Mouse (Mus musculus) embryonic facial prominence, embryonic 10.5 days (tissue): ENCODE measurements around the gene Snx4. TPM values are rescaled to one million over a fixed set of nuclear protein-coding genes. Genes with fewer than 3 reads are reported as not detected.

Experiments used
- DNase-seq: peaks from one replicate; pipeline ENCODE4 v3.0.0-alpha.2; 2017; ENCODE audit warnings: low spot score
- H3K27ac ChIP-seq: fragments of 300-500 bp; sonication (generic); replicated peaks from 2 replicates; pipeline ENCODE4 v1.5.1; 2016; ENCODE audit warnings: mild to moderate bottlenecking
- H3K27me3 ChIP-seq: fragments of 300-500 bp; sonication (generic); replicated peaks from 2 replicates; pipeline ENCODE4 v1.6.1; 2016; ENCODE audit warnings: low read depth, mild to moderate bottlenecking; ENCODE audit not compliant: poor library complexity, severe bottlenecking
- H3K36me3 ChIP-seq: fragments of 300-500 bp; sonication (generic); replicated peaks from 2 replicates; pipeline ENCODE4 v1.6.1; 2016; ENCODE audit warnings: mild to moderate bottlenecking, moderate library complexity
- H3K4me1 ChIP-seq: fragments of 300-500 bp; sonication (generic); 2 replicates; pipeline ENCODE4 v1.6.1; 2016
- H3K4me3 ChIP-seq: fragments of 300-500 bp; sonication (generic); 2 replicates; pipeline ENCODE4 v1.5.1; 2016; ENCODE audit warnings: mild to moderate bottlenecking, moderate library complexity
- H3K9me3 ChIP-seq: fragments of 300-500 bp; sonication (generic); 2 replicates; pipeline ENCODE4 v1.6.1; 2016; ENCODE audit warnings: mild to moderate bottlenecking
- WGBS: fragments of 180-500 bp; shearing (Covaris S2); methylation state at CpG from one replicate; pipeline ENCODE4 v1.1.7; 2016; 5-methylcytosine and 5-hydroxymethylcytosine counted together
- polyA plus RNA-seq: library from polyadenylated mRNA; unstranded; fragments of >200 nt; fragmentation: Nextera tagmentation; extraction: Ambion mirVana; gene quantifications from 2 replicates; pipeline ENCODE4 v1.2.1, GENCODE M21; 2016

Snx4 gene
- polyA plus RNA-seq, 1 experiment from 2014 or later = 64.9 TPM

- Histone ChIP-seq H3K9me3 (peaks cover 11% of the 10 kb centered on the region), H3K36me3 (peaks cover 99% of the 10 kb centered on the region), H3K4me1 (no peaks in the 10 kb centered on the region), H3K4me3 (no peak overlapping the region), H3K27me3 (no peaks in the 10 kb centered on the region), H3K27ac (no peak overlapping the region)
- no peak for DNase-seq
- WGBS = 91% methylated on average over 7 of the region's 7 CpGs
These were observed 38.7 kb downstream of the Snx4 start for GRCm38 (mm10) chr16:33289981-33290380.

DNA sequence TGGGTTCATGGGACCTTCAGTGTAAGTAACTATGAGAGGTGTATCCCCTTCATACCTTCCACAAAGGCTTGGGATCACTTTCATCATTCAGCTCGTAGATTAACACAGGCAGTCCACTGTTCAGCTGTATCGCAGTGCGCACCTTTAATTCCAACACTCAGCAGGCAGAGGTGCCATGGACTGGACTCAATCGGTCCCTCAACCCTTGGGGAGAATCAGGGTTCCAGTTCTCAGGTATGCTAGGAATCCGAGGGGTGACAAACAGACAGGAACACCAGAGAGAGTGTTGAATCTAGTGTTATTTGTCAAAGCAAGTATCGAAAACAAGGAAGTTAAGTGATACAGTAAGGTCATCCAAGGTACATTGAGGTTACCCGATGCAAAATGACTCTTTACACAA is 41.0 kb downstream of the Snx4 start:
- 96% methylated on average over 7 of the region's 7 CpGs for WGBS
- H3K4me1 ChIP-seq = no peaks in the 10 kb centered on the region
- H3K36me3 ChIP-seq = peaks cover 100% of the 10 kb centered on the region
- no peak overlapping the region for H3K4me3 ChIP-seq
- no peak for DNase-seq
- no peaks in the 10 kb centered on the region for H3K27me3 ChIP-seq
- peaks cover 11% of the 10 kb centered on the region for H3K9me3 ChIP-seq
- H3K27ac ChIP-seq = no peak overlapping the region

DNA sequence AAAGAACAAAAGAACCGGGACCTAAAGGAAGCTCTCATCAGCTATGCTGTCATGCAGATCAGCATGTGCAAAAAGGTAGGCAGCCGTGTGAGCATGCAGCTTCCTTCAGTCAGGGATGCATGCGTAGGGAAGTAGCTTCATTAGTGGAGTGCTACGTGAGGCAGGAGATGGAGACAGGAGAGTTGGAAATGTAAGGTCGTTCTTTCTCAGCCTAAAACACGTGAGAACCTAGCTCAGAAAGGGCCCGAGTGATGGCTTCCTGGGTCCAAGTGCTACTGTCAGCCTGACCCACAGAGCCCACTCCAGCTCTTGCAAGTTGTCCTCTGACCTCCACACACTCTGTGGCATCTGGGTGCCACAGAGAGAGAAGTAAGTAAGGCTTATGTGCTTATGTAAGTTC is 43.4 kb downstream of the Snx4 start:
- WGBS = 94% methylated on average over 7 of the region's 7 CpGs
- H3K27ac ChIP-seq = no peak overlapping the region

DNA sequence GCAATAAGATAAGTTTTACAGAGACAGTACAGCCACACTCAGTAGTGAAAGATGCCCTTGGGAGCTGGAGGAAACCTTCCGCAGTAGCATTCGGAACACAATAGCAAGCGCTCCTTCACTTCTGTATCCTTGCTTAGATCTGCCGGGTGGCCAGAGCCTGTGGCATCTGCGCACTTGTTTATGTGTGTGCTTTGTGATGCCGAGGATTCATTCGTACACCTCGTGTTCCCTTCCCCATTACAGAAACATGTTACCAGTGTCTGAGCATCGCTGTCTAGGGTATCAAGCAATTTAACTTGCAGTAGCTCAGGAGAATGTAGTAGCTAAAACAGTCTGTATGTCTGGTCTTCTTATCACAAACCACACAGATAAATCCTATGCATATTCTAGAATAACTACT is 44.1 kb downstream of the Snx4 start:
- no peak for DNase-seq
- no peaks in the 10 kb centered on the region for H3K27me3 ChIP-seq
- H3K36me3 ChIP-seq = peaks cover 97% of the 10 kb centered on the region
- no peak overlapping the region for H3K27ac ChIP-seq
- WGBS = 96% methylated on average over 9 of the region's 9 CpGs
- H3K4me3 ChIP-seq = no peak overlapping the region
- no peaks in the 10 kb centered on the region for H3K4me1 ChIP-seq
- peaks cover 11% of the 10 kb centered on the region for H3K9me3 ChIP-seq

More for the DNA sequence above, 43.4 kb downstream of the Snx4 start:
- no peak overlapping the region for H3K4me3 ChIP-seq
- peaks cover 11% of the 10 kb centered on the region for H3K9me3 ChIP-seq
- H3K36me3 ChIP-seq = peaks cover 97% of the 10 kb centered on the region
- no peak for DNase-seq
- no peaks in the 10 kb centered on the region for H3K27me3 ChIP-seq
- no peaks in the 10 kb centered on the region for H3K4me1 ChIP-seq

DNA sequence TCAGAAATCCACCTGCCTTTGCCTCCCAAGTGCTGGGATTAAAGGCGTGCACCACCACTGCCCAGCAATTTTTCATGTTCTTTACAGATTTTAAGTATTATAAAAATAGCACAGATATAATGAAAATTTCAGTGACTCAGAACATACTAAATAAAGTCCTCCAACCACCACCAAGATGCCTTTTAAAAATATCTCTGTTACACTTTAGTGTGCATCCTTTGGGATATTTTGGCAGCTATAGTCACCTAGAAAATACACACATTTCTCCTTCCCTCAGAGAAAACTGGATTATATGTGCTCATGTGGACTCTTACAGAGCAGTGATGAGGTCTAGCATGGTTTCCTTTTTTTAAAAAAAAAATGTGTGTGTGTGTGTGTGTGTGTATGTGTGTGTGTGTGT is 46.3 kb downstream of the Snx4 start:
- no peak for DNase-seq
- Histone ChIP-seq H3K4me3 (no peak overlapping the region), H3K27me3 (no peaks in the 10 kb centered on the region), H3K27ac (no peak overlapping the region), H3K4me1 (no peaks in the 10 kb centered on the region), H3K9me3 (peaks cover 4% of the 10 kb centered on the region; the same call in 1 of the 2 replicates), H3K36me3 (peaks cover 90% of the 10 kb centered on the region)
- 98% methylated on average over 1 of the region's 1 CpGs for WGBS

GRCm38 (mm10) chr16:33306633-33307070 is 55.4 kb downstream of the Snx4 start:
- 18% methylated on average over 4 of the region's 4 CpGs for WGBS
- Histone ChIP-seq H3K4me1 (peaks cover 10% of the 10 kb centered on the region), H3K36me3 (peaks cover 12% of the 10 kb centered on the region), H3K27ac (no peak overlapping the region), H3K27me3 (no peaks in the 10 kb centered on the region), H3K4me3 (no peak overlapping the region), H3K9me3 (no peaks in the 10 kb centered on the region)
- DNase-seq = peak; percentile 81

- Histone ChIP-seq H3K9me3 (peaks cover 2% of the 10 kb centered on the region; the same call in 1 of the 2 replicates), H3K27ac (0 out of 2 replicates have a peak overlapping the region, but pooled peaks have one; percentile 14), H3K4me3 (no peak overlapping the region), H3K4me1 (peaks cover 10% of the 10 kb centered on the region), H3K36me3 (peaks cover 10% of the 10 kb centered on the region), H3K27me3 (no peaks in the 10 kb centered on the region)
- no peak for DNase-seq
- 88% methylated on average over 7 of the region's 7 CpGs for WGBS
These were observed 56.5 kb downstream of the Snx4 start for GRCm38 (mm10) chr16:33307761-33308160.

DNA sequence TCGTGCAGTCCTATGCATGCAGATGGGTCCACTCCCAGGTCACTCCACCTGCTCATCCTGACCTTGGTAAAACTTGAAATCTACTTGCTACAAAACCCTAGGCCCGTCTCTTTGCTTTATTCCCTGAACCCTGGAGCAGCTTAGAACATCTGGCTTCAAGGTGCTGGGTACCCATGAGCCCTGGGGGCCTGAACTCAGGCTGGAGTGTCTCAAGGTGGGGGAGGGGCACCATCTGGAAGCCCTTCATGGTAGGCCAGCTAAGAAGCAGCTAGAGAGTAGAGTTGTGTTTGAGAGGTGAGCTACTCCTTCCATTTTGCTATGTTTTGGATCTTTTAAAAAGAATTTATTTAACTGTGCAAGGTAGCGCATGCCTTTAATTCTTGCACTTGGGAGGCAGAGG is 57.8 kb downstream of the Snx4 start:
- Histone ChIP-seq H3K4me1 (peaks cover 10% of the 10 kb centered on the region), H3K36me3 (peaks cover 10% of the 10 kb centered on the region), H3K27ac (no peak overlapping the region), H3K4me3 (no peak overlapping the region), H3K9me3 (peaks cover 4% of the 10 kb centered on the region; the same call in 1 of the 2 replicates), H3K27me3 (no peaks in the 10 kb centered on the region)
- WGBS = 67% methylated on average over 3 of the region's 3 CpGs
- peak; percentile 57 for DNase-seq

DNA sequence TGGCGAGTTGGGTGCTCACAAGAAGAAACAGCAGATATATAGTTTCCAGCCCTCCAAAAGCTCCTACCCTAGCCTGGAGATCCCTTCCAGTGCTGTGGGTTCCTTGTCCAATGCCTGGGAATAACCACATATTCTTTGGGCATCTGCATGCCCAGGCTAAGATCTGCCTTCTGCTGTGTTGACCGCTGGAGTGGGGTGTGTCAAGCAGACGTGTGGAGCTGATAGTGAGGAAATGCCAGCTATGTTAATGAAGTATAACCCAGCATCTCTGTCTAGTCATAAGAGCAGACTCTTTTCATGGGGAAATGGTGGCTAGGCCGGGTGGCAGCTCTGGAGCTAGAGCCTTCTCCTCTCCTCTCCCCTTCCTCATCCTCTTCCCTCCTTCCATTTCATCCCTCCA is 64.4 kb downstream of the Snx4 start:
- 91% methylated on average over 4 of the region's 4 CpGs for WGBS
- Histone ChIP-seq H3K4me3 (no peak overlapping the region), H3K9me3 (peaks cover 4% of the 10 kb centered on the region; the same call in 1 of the 2 replicates), H3K4me1 (no peaks in the 10 kb centered on the region; the same call in 1 of the 2 replicates), H3K36me3 (no peaks in the 10 kb centered on the region), H3K27ac (no peak overlapping the region), H3K27me3 (no peaks in the 10 kb centered on the region)
- no peak for DNase-seq

- no peaks in the 10 kb centered on the region for H3K27me3 ChIP-seq
- H3K4me1 ChIP-seq = no peaks in the 10 kb centered on the region; the same call in 1 of the 2 replicates
- WGBS = 69% methylated on average over 3 of the region's 3 CpGs
- DNase-seq = no peak
- peaks cover 3% of the 10 kb centered on the region; the same call in 1 of the 2 replicates for H3K9me3 ChIP-seq
- no peak overlapping the region for H3K27ac ChIP-seq
- no peaks in the 10 kb centered on the region for H3K36me3 ChIP-seq
- no peak overlapping the region for H3K4me3 ChIP-seq
These were observed 66.4 kb downstream of the Snx4 start for GRCm38 (mm10) chr16:33317646-33318045.

GRCm38 (mm10) chr16:33318059-33318458 is 66.8 kb downstream of the Snx4 start:
- Histone ChIP-seq H3K27ac (no peak overlapping the region), H3K27me3 (no peaks in the 10 kb centered on the region), H3K4me3 (no peak overlapping the region), H3K4me1 (no peaks in the 10 kb centered on the region; the same call in 1 of the 2 replicates), H3K9me3 (no peaks in the 10 kb centered on the region), H3K36me3 (no peaks in the 10 kb centered on the region)
- DNase-seq = no peak
- WGBS = 90% methylated on average over 7 of the region's 7 CpGs

DNA sequence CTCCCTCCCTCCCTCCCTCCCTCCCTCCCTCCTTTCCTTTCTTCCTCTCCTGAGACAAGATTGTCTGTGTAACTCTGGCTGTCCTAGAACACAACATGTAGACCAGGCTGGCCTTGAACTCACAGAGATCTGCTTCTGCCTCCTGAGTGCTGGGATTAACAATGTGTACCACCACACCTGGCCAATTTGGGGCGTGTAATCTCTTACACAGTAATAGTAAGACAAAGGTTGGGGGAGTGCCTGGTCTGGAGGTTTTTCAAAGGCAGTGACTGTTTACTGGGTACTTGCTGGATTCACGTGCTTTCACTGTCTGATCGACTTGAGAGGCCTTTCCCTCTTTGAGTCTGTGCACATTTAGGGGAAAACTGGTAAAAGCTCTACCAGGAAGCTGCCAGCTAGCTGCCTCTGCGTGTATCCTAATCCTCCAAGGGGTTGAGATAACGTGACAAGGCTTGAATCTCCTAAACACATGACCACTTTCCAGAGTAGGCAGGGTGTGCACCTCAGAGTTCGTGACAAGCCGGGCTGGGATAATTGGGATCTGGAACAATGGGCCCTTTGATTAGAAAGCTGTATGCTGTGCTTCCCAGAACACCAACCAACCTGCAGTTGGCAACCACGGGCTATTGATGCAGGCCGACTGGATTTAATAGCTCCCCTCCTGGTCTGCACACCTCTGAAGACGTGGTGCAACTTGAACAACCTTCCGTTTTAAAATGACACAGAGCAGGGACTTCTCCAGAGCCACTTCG is 74.6 kb downstream of the Snx4 start:
- Histone ChIP-seq H3K4me3 (no peak overlapping the region), H3K4me1 (peaks cover 16% of the 10 kb centered on the region), H3K9me3 (no peaks in the 10 kb centered on the region), H3K27me3 (no peaks in the 10 kb centered on the region), H3K36me3 (no peaks in the 10 kb centered on the region), H3K27ac (0 out of 2 replicates have a peak overlapping the region, but pooled peaks have one; percentile 11)
- 34% methylated on average over 12 of the region's 12 CpGs for WGBS
- peak; percentile 47 for DNase-seq

DNA sequence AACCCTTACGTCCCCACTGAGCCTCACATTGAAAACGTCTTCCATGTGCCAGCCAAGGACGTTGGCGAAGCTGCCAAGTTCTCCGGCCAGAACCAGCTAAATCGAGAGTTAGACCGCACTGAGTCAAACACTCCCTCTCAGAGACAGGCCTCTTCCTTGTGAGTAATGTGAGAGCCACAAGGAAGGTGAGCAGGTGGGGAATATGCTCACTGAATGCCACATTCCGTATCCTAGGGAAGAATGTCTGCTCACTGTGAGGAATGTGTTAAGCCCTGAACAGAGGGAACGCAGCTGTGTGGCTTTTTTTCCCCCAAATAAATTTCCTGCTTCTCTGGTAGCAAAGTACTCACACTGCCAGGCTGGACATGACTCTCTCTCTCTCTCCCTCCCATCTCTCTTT is 75.3 kb downstream of the Snx4 start:
- no peak for DNase-seq
- no peak overlapping the region for H3K4me3 ChIP-seq
- WGBS = 68% methylated on average over 9 of the region's 9 CpGs
- peaks cover 16% of the 10 kb centered on the region for H3K4me1 ChIP-seq
- H3K9me3 ChIP-seq = no peaks in the 10 kb centered on the region
- H3K27me3 ChIP-seq = no peaks in the 10 kb centered on the region
- no peaks in the 10 kb centered on the region for H3K36me3 ChIP-seq
- no peak overlapping the region for H3K27ac ChIP-seq
